Mouse (Mus musculus): ENCODE measurements at regions not wholly inside any gene's neighbourhood (a gene's known extent, or its start where the extent isn't known, plus 50 kb on each side); places are given as distances from the start of the nearest gene placed in this dataset.

DNA sequence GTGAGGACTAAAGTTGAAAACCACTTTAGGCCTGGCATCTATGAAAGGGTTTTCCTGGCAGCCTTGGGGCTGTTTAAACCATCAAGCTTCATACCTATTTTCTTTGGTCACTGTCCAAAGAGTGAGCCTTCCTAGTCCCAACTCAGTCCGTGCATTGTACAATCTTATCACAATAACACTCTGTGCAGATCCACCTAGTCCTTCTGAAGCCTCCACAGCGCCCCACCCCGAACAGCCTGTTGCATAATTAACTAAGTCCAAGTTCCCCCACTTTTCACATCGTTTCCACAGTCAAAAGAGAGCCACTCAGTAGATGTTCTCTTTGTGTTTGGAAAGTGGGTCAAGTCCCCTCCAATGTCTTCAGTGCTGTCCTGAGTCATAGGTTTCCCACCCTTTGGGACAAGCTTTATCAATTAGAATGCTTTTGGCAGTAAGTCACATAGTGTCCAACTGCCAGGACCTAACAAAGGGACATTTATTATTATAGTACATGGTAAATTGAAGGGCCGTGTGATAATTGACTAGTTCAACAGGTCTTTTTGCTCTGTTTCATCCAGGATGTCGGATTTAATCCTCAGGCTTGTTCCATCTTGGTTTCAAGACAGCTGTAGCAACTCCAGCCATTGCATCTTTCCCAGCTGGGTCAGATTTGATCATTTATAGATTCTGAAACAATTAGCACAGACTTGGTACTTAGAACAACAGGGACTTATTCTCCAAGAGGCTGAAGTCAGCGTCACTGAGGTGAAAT is 187.0 kb upstream of the Jade1 start:
- no peak for TF ChIP-seq CTCF (IDR thresholded peaks at IDR 0.05)
- no peak for TF ChIP-seq POLR2A (IDR thresholded peaks at IDR 0.05; ENCODE audit: insufficient read depth, low read depth, low read length)
- no peak for TF ChIP-seq EP300 (IDR thresholded peaks at IDR 0.05; ENCODE audit: insufficient read depth, low read depth, low read length)

Measured in heart, adult 2 months (tissue).